Mouse (Mus musculus) liver, postnatal 0 days (tissue): ENCODE data around the gene Braf. TPM values are rescaled to one million over a fixed set of nuclear protein-coding genes. Genes with fewer than 3 reads are reported as not detected.
"Not testable (repeated sequence)": the region's sequence is repeated elsewhere in the genome, so short reads cannot be mapped to it uniquely, and the experiment has no call there.

Experiments used
- ATAC-seq: fragments of 200-750 bp; cut with Nextera tagmentation; 2 replicates; pipeline ENCODE4 v1.8.0; 2017; ENCODE audit warnings: mild to moderate bottlenecking, moderate library complexity
- DNase-seq: peaks from one replicate; pipeline ENCODE4 v3.0.0-alpha.2; 2016
- H3K27ac ChIP-seq: fragments of 300-500 bp; sonication (generic); 2 replicates; pipeline ENCODE4 v1.5.1; 2014; ENCODE audit warnings: antibody characterized with exemption, moderate library complexity, mild to moderate bottlenecking, low read depth
- H3K27me3 ChIP-seq: fragments of 300-500 bp; sonication (generic); 2 replicates; pipeline ENCODE4 v1.6.1; 2014; ENCODE audit warnings: low read length, control low read depth, mixed read lengths; ENCODE audit not compliant: insufficient read depth
- H3K36me3 ChIP-seq: fragments of 300-500 bp; sonication (generic); replicated peaks from 2 replicates; pipeline ENCODE4 v1.6.1; 2014; ENCODE audit warnings: mild to moderate bottlenecking, control low read depth, low read length, moderate library complexity, mixed read lengths; ENCODE audit not compliant: insufficient read depth
- H3K4me1 ChIP-seq: fragments of 300-500 bp; sonication (generic); 2 replicates; pipeline ENCODE4 v1.6.1; 2014; ENCODE audit warnings: antibody characterized with exemption, mild to moderate bottlenecking, control low read depth; ENCODE audit not compliant: insufficient read depth
- H3K4me2 ChIP-seq: fragments of 300-500 bp; sonication (generic); 2 replicates; pipeline ENCODE4 v1.6.1; 2014; ENCODE audit warnings: low read depth, mild to moderate bottlenecking, low read length, moderate library complexity, mixed read lengths
- H3K4me3 ChIP-seq: fragments of 300-500 bp; sonication (generic); 2 replicates; pipeline ENCODE4 v1.5.1; 2014; ENCODE audit warnings: low read depth, low read length
- H3K9ac ChIP-seq: fragments of 300-500 bp; sonication (generic); replicated peaks from 2 replicates; pipeline ENCODE4 v1.6.1; 2014; ENCODE audit warnings: mild to moderate bottlenecking, moderate library complexity
- H3K9me3 ChIP-seq: fragments of 300-500 bp; sonication (generic); 2 replicates; pipeline ENCODE4 v1.6.1; 2016; ENCODE audit warnings: mild to moderate bottlenecking, control low read depth, low read length, mixed read lengths
- CTCF ChIP-seq: sonication (generic); IDR thresholded peaks from 2 replicates; pipeline ENCODE4 v1.5.1; 2016; ENCODE audit warnings: antibody characterized with exemption, low read depth
- EP300 ChIP-seq: IDR thresholded peaks from 2 replicates; pipeline ENCODE4 v1.6.1; 2016; ENCODE audit warnings: antibody characterized with exemption, low read depth, mild to moderate bottlenecking
- WGBS: fragments of 180-500 bp; shearing (Covaris S2); extraction: QIAGEN DNeasy Blood & Tissue Kit; methylation state at CpG from one replicate; pipeline ENCODE4 v1.1.7; 2014; ENCODE audit not compliant: insufficient replicate concordance; 5-methylcytosine and 5-hydroxymethylcytosine counted together
- polyA plus RNA-seq: library from polyadenylated mRNA; unstranded; fragments of >200 nt; fragmentation: Nextera tagmentation; extraction: Ambion mirVana; gene quantifications from 2 replicates; pipeline ENCODE4 v1.2.1, GENCODE M21; 2015

The Braf gene
- polyA plus RNA-seq, 1 experiment from 2014 or later: 2.7 TPM

DNA sequence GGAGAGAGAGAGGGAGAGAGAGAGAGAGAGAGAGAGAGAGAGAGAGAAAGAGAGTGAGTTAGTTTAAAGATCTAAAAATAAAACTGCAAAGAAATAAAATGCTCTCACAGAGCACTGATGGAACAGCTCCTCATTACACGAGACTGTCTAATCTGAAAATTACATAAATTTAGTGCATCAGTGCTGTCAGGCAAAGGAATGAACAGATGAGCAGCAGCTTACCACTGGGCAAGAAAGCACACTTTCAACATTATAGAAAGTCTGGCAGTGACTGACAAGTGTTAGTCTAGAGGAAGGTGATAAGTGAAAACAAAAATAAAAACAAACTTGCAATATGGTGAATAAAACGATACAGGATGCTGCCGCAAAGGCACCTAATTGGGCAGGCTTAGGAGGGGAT, 11.9 kb downstream of the Braf start:
- Histone ChIP-seq H3K27ac (no peak overlapping the region), H3K4me1 (no peaks in the 10 kb centered on the region), H3K4me2 (no peak overlapping the region), H3K4me3 (no peak overlapping the region), H3K9me3 (no peaks in the 10 kb centered on the region), H3K27me3 (no peaks in the 10 kb centered on the region), H3K36me3 (no peaks in the 10 kb centered on the region), H3K9ac (no peak overlapping the region)
- no peak for TF ChIP-seq EP300
- no peak for TF ChIP-seq CTCF
- DNase-seq (no peak), ATAC-seq (no peak)
- 80% methylated on average over 3 of the region's 3 CpGs for WGBS

DNA sequence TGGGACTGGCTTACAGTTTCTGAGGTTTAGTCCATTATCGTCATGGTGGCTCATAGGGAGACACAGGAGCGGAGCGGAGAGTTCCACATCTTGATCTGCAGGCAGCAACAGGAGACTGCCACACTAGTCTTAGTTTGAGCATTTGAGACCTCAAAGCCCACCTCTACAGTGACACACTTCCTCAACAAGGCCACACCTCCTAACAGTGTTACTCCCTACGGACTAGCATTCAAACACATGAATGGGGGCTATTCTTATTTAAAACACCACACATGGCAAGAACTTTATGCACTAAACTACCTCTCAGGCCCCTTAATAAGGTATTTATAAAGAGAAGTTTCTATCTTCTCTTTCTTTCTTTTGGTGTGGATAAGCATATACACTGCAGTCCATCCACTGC, 19.6 kb downstream of the Braf start:
- 92% methylated on average over 4 of the region's 4 CpGs for WGBS
- Histone ChIP-seq H3K4me3 (no peak overlapping the region), H3K36me3 (no peaks in the 10 kb centered on the region)

DNA sequence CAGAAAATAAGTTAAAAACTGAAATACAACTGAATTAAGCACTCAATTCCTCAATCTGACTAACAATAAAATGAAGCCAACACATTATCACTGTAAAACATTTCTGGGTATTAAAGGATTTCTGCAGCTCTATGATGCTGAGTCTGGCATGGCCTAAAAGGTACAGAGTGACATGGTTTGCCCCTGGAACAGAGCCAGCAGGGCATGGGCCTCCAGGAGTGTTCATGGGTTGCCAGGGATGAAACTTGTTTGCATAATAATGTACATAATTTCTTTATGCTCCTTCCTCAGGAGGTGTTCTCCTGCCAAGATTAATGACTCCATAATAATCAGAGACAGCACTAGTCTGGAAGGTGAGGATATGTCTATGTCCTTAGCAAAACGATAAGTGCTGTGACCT, 32.1 kb downstream of the Braf start:
- no peaks in the 10 kb centered on the region for H3K4me1 ChIP-seq
- H3K9ac ChIP-seq: no peak overlapping the region
- no peak for TF ChIP-seq CTCF
- no peak for TF ChIP-seq EP300
- WGBS: 78% methylated on average over 1 of the region's 1 CpGs
- H3K27me3 ChIP-seq: no peaks in the 10 kb centered on the region
- no peak overlapping the region for H3K27ac ChIP-seq
- H3K36me3 ChIP-seq: no peaks in the 10 kb centered on the region
- no peak for ATAC-seq
- no peak for DNase-seq
- no peak overlapping the region for H3K4me3 ChIP-seq
- no peaks in the 10 kb centered on the region for H3K9me3 ChIP-seq
- no peak overlapping the region for H3K4me2 ChIP-seq

More for the DNA sequence above, 19.6 kb downstream of the Braf start:
- no peak for TF ChIP-seq CTCF
- TF ChIP-seq EP300: no peak
- Histone ChIP-seq H3K4me1 (no peaks in the 10 kb centered on the region), H3K27ac (no peak overlapping the region), H3K4me2 (no peak overlapping the region), H3K9me3 (no peaks in the 10 kb centered on the region), H3K27me3 (no peaks in the 10 kb centered on the region), H3K9ac (no peak overlapping the region)
- no peak for ATAC-seq
- DNase-seq: no peak

DNA sequence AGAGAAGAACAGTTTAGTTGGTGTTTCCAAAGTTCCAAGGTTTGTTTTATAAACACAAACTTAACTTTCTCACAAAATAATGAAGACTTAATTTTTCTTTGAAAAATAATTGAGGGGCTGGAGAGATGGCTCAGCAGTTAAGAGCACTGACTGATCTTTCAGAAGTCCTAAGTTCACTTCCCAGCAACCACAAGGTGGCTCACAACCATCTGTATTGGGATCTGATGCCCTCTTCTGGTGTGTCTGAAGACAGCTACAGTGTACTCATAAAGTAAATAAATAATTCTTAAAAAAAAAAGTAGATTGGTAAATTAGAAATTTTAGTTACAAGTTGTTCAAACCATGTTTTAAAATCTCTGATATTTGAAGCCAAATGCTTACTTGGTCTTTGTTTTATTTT, 38.4 kb downstream of the Braf start:
- DNase-seq: not testable (repeated sequence)

DNA sequence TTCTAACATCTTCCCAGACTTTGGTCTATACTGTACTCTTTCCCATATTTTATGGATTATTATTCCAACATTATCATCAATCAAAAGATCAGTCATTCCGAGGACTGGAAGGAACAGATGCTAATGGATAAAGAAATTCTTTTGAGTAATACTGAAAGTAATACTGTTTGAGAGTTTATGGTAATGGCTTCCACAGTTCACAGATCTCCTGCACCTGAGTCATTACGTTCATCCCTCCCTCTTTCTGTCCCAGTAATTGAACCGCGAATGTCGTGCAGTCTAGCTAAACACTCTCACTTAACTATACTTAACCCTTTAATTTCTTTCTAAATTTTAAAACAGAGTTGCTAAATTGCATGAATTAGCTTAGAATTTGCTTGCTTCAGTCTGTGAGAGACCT, 43.5 kb downstream of the Braf start:
- no peak overlapping the region for H3K4me2 ChIP-seq
- H3K36me3 ChIP-seq: peaks cover 5% of the 10 kb centered on the region
- H3K9me3 ChIP-seq: no peaks in the 10 kb centered on the region; the same call in 1 of the 2 replicates
- ATAC-seq: no peak
- TF ChIP-seq EP300: no peak
- no peak for TF ChIP-seq CTCF
- no peaks in the 10 kb centered on the region for H3K27me3 ChIP-seq
- no peak for DNase-seq
- 76% methylated on average over 5 of the region's 5 CpGs for WGBS
- H3K27ac ChIP-seq: no peak overlapping the region
- no peak overlapping the region for H3K9ac ChIP-seq
- H3K4me1 ChIP-seq: no peaks in the 10 kb centered on the region
- no peak overlapping the region for H3K4me3 ChIP-seq

More for the DNA sequence above, 38.4 kb downstream of the Braf start:
- not testable (repeated sequence) for H3K9me3 ChIP-seq, H3K9ac ChIP-seq, H3K36me3 ChIP-seq, H3K4me3 ChIP-seq, H3K27me3 ChIP-seq, ATAC-seq, H3K4me2 ChIP-seq, H3K27ac ChIP-seq, H3K4me1 ChIP-seq
- peak; percentile 15; the same call in 1 of the 2 replicates for TF ChIP-seq CTCF

DNA sequence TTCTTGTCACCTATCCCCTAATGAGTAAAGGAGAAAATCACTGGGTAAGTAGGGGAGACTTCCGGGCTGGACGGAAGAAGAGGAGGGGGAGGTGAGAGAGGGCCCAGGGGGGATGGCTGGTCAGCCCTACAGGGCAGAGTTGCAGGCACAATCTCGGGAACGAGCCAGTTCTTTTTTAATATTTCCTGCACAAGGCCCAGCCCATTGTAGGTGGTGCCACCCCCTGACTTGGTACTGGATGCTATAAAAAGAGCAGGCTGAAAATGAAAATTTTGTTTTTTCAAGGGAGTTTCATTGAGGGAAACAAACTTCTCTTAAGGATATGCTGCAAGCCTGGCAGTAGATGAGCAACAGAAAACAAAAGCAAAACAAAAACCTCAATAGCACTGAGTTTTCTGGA, 44.7 kb downstream of the Braf start:
- H3K4me2 ChIP-seq: no peak overlapping the region
- ATAC-seq (no peak), DNase-seq (no peak)
- H3K27ac ChIP-seq: no peak overlapping the region
- no peaks in the 10 kb centered on the region for H3K27me3 ChIP-seq
- no peak overlapping the region for H3K9ac ChIP-seq
- H3K9me3 ChIP-seq: no peaks in the 10 kb centered on the region; the same call in 1 of the 2 replicates
- no peaks in the 10 kb centered on the region for H3K4me1 ChIP-seq
- 52% methylated on average over 4 of the region's 4 CpGs for WGBS
- no peak overlapping the region for H3K4me3 ChIP-seq
- peaks cover 10% of the 10 kb centered on the region for H3K36me3 ChIP-seq
- no peak for TF ChIP-seq EP300
- TF ChIP-seq CTCF: no peak

DNA sequence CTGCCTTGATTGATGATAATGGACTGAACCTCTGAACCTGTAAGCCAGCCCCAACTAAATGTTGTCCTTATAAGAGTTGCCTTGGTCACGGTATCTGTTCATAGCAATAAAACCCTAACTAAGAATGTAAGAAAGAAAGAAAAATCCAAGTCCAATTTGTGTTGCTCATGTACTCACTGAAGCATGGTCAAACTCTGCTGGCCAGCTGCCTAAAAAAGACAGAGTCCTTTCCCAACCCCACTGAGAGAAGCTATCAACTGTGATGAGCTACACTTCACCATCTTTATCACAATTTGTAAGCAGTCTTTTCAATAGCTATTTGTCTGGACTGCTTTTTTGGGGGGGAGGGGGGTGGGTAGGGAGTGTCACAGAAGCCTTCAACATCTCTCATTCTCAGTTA, 47.0 kb downstream of the Braf start:
- H3K9ac ChIP-seq: no peak overlapping the region
- TF ChIP-seq EP300: no peak
- H3K9me3 ChIP-seq: no peaks in the 10 kb centered on the region; the same call in 1 of the 2 replicates
- ATAC-seq: no peak
- H3K4me3 ChIP-seq: no peak overlapping the region
- H3K4me1 ChIP-seq: no peaks in the 10 kb centered on the region
- peaks cover 10% of the 10 kb centered on the region for H3K36me3 ChIP-seq
- H3K27me3 ChIP-seq: no peaks in the 10 kb centered on the region
- H3K27ac ChIP-seq: no peak overlapping the region
- WGBS: 80% methylated on average over 1 of the region's 1 CpGs
- no peak for DNase-seq
- H3K4me2 ChIP-seq: no peak overlapping the region
